Mouse (Mus musculus) ES-E14 (cell line): ENCODE results near the gene Pak6. TPM values are rescaled to one million over a fixed set of nuclear protein-coding genes. Genes with fewer than 3 reads are reported as not detected.
A peak's percentile ranks its signal among the peaks of the same experiment; 100 is the strongest.

Experiments used
- DNase-seq: peaks from one replicate; pipeline ENCODE4 v3.0.0-alpha.2; 2013; ENCODE audit warnings: low read depth, low spot score
- H3K27ac ChIP-seq: 2 replicates; pipeline ENCODE4 v1.5.1; 2012; ENCODE audit warnings: low read depth, mild to moderate bottlenecking, low read length, moderate library complexity, mixed read lengths; ENCODE audit not compliant: poor library complexity, insufficient read depth, severe bottlenecking
- H3K36me3 ChIP-seq: 2 replicates; pipeline ENCODE4 v1.6.1; 2012; ENCODE audit warnings: mild to moderate bottlenecking, low read length, moderate library complexity, mixed read lengths; ENCODE audit not compliant: control insufficient read depth, poor library complexity, insufficient read depth, severe bottlenecking
- H3K4me1 ChIP-seq, 2 experiments: fragments of 150-350 bp in 1 of 2; sonication (generic) in 1 of 2; 2 replicates each; pipeline ENCODE4 v1.6.1; 2012; ENCODE audit warnings: low read length in 2 of 2, mild to moderate bottlenecking in 1 of 2, mixed read lengths in 1 of 2; ENCODE audit not compliant: control insufficient read depth in 2 of 2, insufficient read depth in 2 of 2, poor library complexity in 1 of 2
- H3K4me3 ChIP-seq, 2 experiments: fragments of 150-350 bp in 1 of 2; sonication (generic) in 1 of 2; 2 replicates each; pipeline ENCODE4 v1.5.1; 2012; ENCODE audit warnings: low read length in 2 of 2, low read depth in 1 of 2, mild to moderate bottlenecking in 1 of 2, mixed read lengths in 1 of 2; ENCODE audit not compliant: insufficient read depth in 1 of 2, poor library complexity in 1 of 2, severe bottlenecking in 1 of 2
- H3K9ac ChIP-seq: 2 replicates; pipeline ENCODE4 v1.6.1; 2012; ENCODE audit warnings: low read depth, mild to moderate bottlenecking, low read length, mixed read lengths; ENCODE audit not compliant: poor library complexity, insufficient read depth, severe bottlenecking
- H3K9me3 ChIP-seq: fragments of 150-350 bp; sonication (generic); 2 replicates; pipeline ENCODE4 v1.6.1; 2012; ENCODE audit warnings: low read depth, mild to moderate bottlenecking, low read length; ENCODE audit not compliant: control insufficient read depth, insufficient read depth
- CHD2 ChIP-seq: IDR thresholded peaks from 2 replicates; pipeline ENCODE4 v1.6.1; 2014; ENCODE audit warnings: mild to moderate bottlenecking, low read depth, low read length, inconsistent platforms
- HCFC1 ChIP-seq: IDR thresholded peaks from 2 replicates; pipeline ENCODE4 v1.6.1; 2012; ENCODE audit warnings: low read length, inconsistent platforms, borderline replicate concordance; ENCODE audit not compliant: insufficient read depth
- MAFK ChIP-seq: IDR thresholded peaks from 2 replicates; pipeline ENCODE4 v1.6.1; 2014; ENCODE audit warnings: mild to moderate bottlenecking, low read depth, low read length, inconsistent platforms; ENCODE audit not compliant: insufficient read depth
- ZC3H11A ChIP-seq: IDR thresholded peaks from 2 replicates; pipeline ENCODE4 v1.6.1; 2012; ENCODE audit warnings: low read depth, mild to moderate bottlenecking, inconsistent platforms, low read length, borderline replicate concordance
- ZNF384 ChIP-seq: IDR thresholded peaks from 2 replicates; pipeline ENCODE4 v1.6.1; 2012; ENCODE audit warnings: low read depth, low read length, inconsistent platforms
- in situ Hi-C, 2 experiments: fragments of 600-800 bp; cut with MboI; formaldehyde crosslinking; loops; one replicate each; pipeline ENCODE4 v1.15.1; 2025; ENCODE audit warnings: low sequenced_read_pairs in 2 of 2, inconsistent platforms in 1 of 2; ENCODE audit not compliant: unreplicated experiment in 2 of 2
- total RNA-seq: library from RNA; depleted of rRNA; stranded (reverse); fragments of 300-350 nt; gene quantifications from 2 replicates; pipeline ENCODE4 v1.2.3, GENCODE M21; 2012

Gene Pak6
- total RNA-seq, 1 experiment = 0.85 TPM

- no peak for DNase-seq
- H3K9ac ChIP-seq = no peak overlapping the region
- H3K9me3 ChIP-seq = no peaks in the 10 kb centered on the region
- no peaks in the 10 kb centered on the region for H3K4me1 ChIP-seq
- TF ChIP-seq HCFC1 (no peak), MAFK (no peak), ZC3H11A (no peak), ZNF384 (no peak), CHD2 (no peak)
- no peak overlapping the region for H3K27ac ChIP-seq
- H3K4me3 ChIP-seq = no peak overlapping the region
- no peaks in the 10 kb centered on the region for H3K36me3 ChIP-seq
- in situ Hi-C loops = no loop called here
Observed at GRCm38 (mm10) chr2:118686693-118687092, 23.6 kb downstream of the Pak6 start.

GRCm38 (mm10) chr2:118687791-118688190 lies 24.7 kb downstream of the Pak6 start:
- DNase-seq = no peak
- no peaks in the 10 kb centered on the region for H3K36me3 ChIP-seq
- in situ Hi-C loops = no loop called here
- no peaks in the 10 kb centered on the region for H3K4me1 ChIP-seq
- H3K9me3 ChIP-seq = no peaks in the 10 kb centered on the region
- TF ChIP-seq HCFC1 = no peak
- no peak for TF ChIP-seq CHD2
- no peak for TF ChIP-seq MAFK
- TF ChIP-seq ZNF384 = no peak
- TF ChIP-seq ZC3H11A = no peak
- H3K9ac ChIP-seq = no peak overlapping the region
- H3K27ac ChIP-seq = no peak overlapping the region
- H3K4me3 ChIP-seq = no peak overlapping the region

- TF ChIP-seq CHD2 (no peak), ZC3H11A (no peak), HCFC1 (no peak), MAFK (no peak), ZNF384 (no peak)
- H3K9ac ChIP-seq = no peak overlapping the region
- H3K27ac ChIP-seq = no peak overlapping the region
- H3K9me3 ChIP-seq = no peaks in the 10 kb centered on the region
- in situ Hi-C loops = no loop called here
- no peaks in the 10 kb centered on the region for H3K36me3 ChIP-seq
- DNase-seq = no peak
- H3K4me3 ChIP-seq = no peak overlapping the region
- H3K4me1 ChIP-seq = no peaks in the 10 kb centered on the region
Observed at GRCm38 (mm10) chr2:118689875-118690274, 26.8 kb downstream of the Pak6 start.

DNA sequence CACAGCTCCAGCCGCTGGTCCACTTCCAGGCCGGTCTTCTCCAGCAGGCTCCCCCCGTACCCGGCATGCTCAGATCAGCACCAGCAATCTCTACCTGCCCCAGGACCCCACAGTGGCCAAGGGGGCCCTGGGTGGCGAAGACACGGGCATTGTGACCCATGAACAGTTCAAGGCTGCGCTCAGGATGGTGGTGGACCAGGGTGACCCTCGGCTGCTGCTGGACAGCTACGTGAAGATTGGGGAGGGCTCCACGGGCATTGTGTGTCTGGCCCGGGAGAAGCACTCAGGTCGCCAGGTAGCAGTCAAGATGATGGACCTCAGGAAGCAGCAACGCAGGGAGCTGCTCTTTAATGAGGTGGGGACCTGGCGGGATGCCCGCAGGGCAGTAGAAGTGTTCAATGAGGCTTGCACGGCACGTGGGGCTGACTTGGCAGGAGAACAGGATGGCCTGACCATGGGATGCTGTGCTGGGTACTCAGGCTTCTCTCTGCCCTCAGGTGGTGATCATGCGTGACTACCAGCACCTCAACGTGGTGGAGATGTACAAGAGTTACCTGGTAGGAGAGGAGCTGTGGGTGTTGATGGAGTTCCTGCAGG lies 30.4 kb downstream of the Pak6 start:
- in situ Hi-C loops = no loop called here
- no peak overlapping the region for H3K27ac ChIP-seq
- no peak for DNase-seq
- no peak for TF ChIP-seq MAFK
- TF ChIP-seq ZNF384 = no peak
- TF ChIP-seq CHD2 = no peak
- no peak for TF ChIP-seq HCFC1
- TF ChIP-seq ZC3H11A = no peak
- no peaks in the 10 kb centered on the region for H3K9me3 ChIP-seq
- H3K36me3 ChIP-seq = no peaks in the 10 kb centered on the region
- H3K4me3 ChIP-seq = no peak overlapping the region
- H3K4me1 ChIP-seq = peaks cover 0 to 2% of the 10 kb centered on the region in 2 experiments; a peak in 1 of 4 replicates
- H3K9ac ChIP-seq = no peak overlapping the region

- Histone ChIP-seq H3K9ac (no peak overlapping the region), H3K9me3 (no peaks in the 10 kb centered on the region), H3K4me1 (peaks cover 2% of the 10 kb centered on the region in 2 experiments; a peak in 2 of 4 replicates), H3K36me3 (no peaks in the 10 kb centered on the region), H3K27ac (no peak overlapping the region), H3K4me3 (peak overlapping the region; percentile 0 to 36; a peak in 1 of 4 replicates)
- in situ Hi-C loops = no loop called here
- no peak for DNase-seq
- TF ChIP-seq ZNF384 = no peak
- TF ChIP-seq MAFK = no peak
- peak; percentile 51; the same call in 1 of the 2 replicates for TF ChIP-seq ZC3H11A
Observed at GRCm38 (mm10) chr2:118695677-118696232, 32.7 kb downstream of the Pak6 start.
